Mouse (Mus musculus) myocyte (in vitro differentiated cells): ENCODE measurements around the gene Jmjd6. TPM values are rescaled to one million over a fixed set of nuclear protein-coding genes. Genes with fewer than 3 reads are reported as not detected.

ENCODE experiments used
- H3K27me3 ChIP-seq: one replicate; pipeline ENCODE4 v1.6.1; 2011; ENCODE audit not compliant: control insufficient read depth, insufficient read depth, insufficient read length
- H3K36me3 ChIP-seq: one replicate; pipeline ENCODE4 v1.6.1; 2011; ENCODE audit not compliant: control insufficient read depth, insufficient read depth
- H3K4me2 ChIP-seq: one replicate; pipeline ENCODE4 v1.6.1; 2011; ENCODE audit warnings: low read depth, control low read depth
- H3K4me3 ChIP-seq: one replicate; pipeline ENCODE4 v1.5.1; 2011; ENCODE audit warnings: mild to moderate bottlenecking, control low read depth, moderate library complexity
- H3K79me2 ChIP-seq: one replicate; pipeline ENCODE4 v1.6.1; 2011; ENCODE audit not compliant: control insufficient read depth, insufficient read depth
- H3ac ChIP-seq: one replicate; pipeline ENCODE4 v1.6.1; 2011; ENCODE audit not compliant: control insufficient read depth, insufficient read length
- CEBPB ChIP-seq: IDR thresholded peaks from 2 replicates; pipeline ENCODE4 v1.6.1; 2011; ENCODE audit warnings: mild to moderate bottlenecking, moderate library complexity; ENCODE audit not compliant: poor library complexity, insufficient read depth, severe bottlenecking
- E2F4 ChIP-seq: IDR thresholded peaks from one replicate; pipeline ENCODE4 v1.6.1; 2011; ENCODE audit warnings: mild to moderate bottlenecking, control low read depth, moderate library complexity; ENCODE audit not compliant: insufficient read depth
- MAX ChIP-seq: IDR thresholded peaks from one replicate; pipeline ENCODE4 v1.6.1; 2011; ENCODE audit warnings: low read depth, mild to moderate bottlenecking, control low read depth
- MYOD1 ChIP-seq, 3 experiments: IDR thresholded peaks; one replicate each; pipeline ENCODE4 v1.6.1; 2011; ENCODE audit warnings: control low read depth in 2 of 3, low read depth in 2 of 3, mild to moderate bottlenecking in 2 of 3, moderate library complexity in 1 of 3; ENCODE audit not compliant: insufficient read length in 2 of 3, control insufficient read depth in 1 of 3
- MYOG ChIP-seq, 3 experiments: IDR thresholded peaks; one replicate each; pipeline ENCODE4 v1.6.1; 2011; ENCODE audit warnings: control low read depth in 2 of 3, low read depth in 2 of 3, mild to moderate bottlenecking in 2 of 3; ENCODE audit not compliant: insufficient read length in 2 of 3, control insufficient read depth in 1 of 3, insufficient read depth in 1 of 3
- POLR2A ChIP-seq: IDR thresholded peaks from one replicate; pipeline ENCODE4 v1.6.1; 2011; ENCODE audit warnings: low read depth, mild to moderate bottlenecking, control low read depth, moderate library complexity; ENCODE audit not compliant: insufficient read length
- POLR2AphosphoS2 ChIP-seq: IDR thresholded peaks from one replicate; pipeline ENCODE4 v1.6.1; 2011; ENCODE audit warnings: low read depth, control low read depth; ENCODE audit not compliant: insufficient read length
- REST ChIP-seq: IDR thresholded peaks from one replicate; pipeline ENCODE4 v1.6.1; 2011; ENCODE audit warnings: mild to moderate bottlenecking, control low read depth, moderate library complexity; ENCODE audit not compliant: insufficient read depth, insufficient read length
- SRF ChIP-seq: IDR thresholded peaks from one replicate; pipeline ENCODE4 v1.6.1; 2011; ENCODE audit warnings: low read depth; ENCODE audit not compliant: control insufficient read depth, insufficient read length
- TCF12 ChIP-seq: IDR thresholded peaks from one replicate; pipeline ENCODE4 v1.6.1; 2011; ENCODE audit warnings: mild to moderate bottlenecking, control low read depth; ENCODE audit not compliant: poor library complexity, insufficient read depth, severe bottlenecking
- TCF3 ChIP-seq: IDR thresholded peaks from one replicate; pipeline ENCODE4 v1.6.1; 2011; ENCODE audit warnings: low read depth, control low read depth; ENCODE audit not compliant: insufficient read length
- USF1 ChIP-seq: IDR thresholded peaks from one replicate; pipeline ENCODE4 v1.6.1; 2011; ENCODE audit warnings: low read depth, mild to moderate bottlenecking, control low read depth, moderate library complexity
- polyA plus RNA-seq: library from polyadenylated mRNA; unstranded; fragments of >200 nt; fragmentation: generic; extraction: Trizol; gene quantifications from one replicate; pipeline ENCODE4 v1.2.1, GENCODE M21; 2012; ENCODE audit warnings: missing spikeins

Gene Jmjd6
- polyA plus RNA-seq, 1 experiment: 55.1 TPM

- TF ChIP-seq SRF: peak; percentile 8
- no peak for TF ChIP-seq REST
- TF ChIP-seq CEBPB: no peak
- no peak for TF ChIP-seq TCF12
- TF ChIP-seq POLR2A: no peak
- no peak for TF ChIP-seq POLR2AphosphoS2
- no peak for TF ChIP-seq MAX
- no peak for TF ChIP-seq MYOG (IDR thresholded peaks at IDR 0.05; ENCODE audit: control insufficient read depth in 1 of 3, insufficient read depth in 1 of 3, insufficient read length in 2 of 3, low read depth in 2 of 3)
- TF ChIP-seq TCF3: no peak
- TF ChIP-seq MYOD1 (IDR thresholded peaks at IDR 0.05; ENCODE audit: control insufficient read depth in 1 of 3, insufficient read length in 2 of 3, low read depth in 2 of 3): peak in 2 of 3 experiments; percentile 12 to 52
- no peak for TF ChIP-seq E2F4
- TF ChIP-seq USF1: no peak
- peaks cover 11% of the 10 kb centered on the region for H3K36me3 ChIP-seq
- no peak overlapping the region for H3ac ChIP-seq
- H3K27me3 ChIP-seq: no peaks in the 10 kb centered on the region
- no peak overlapping the region for H3K4me3 ChIP-seq
- H3K79me2 ChIP-seq: peaks cover 39% of the 10 kb centered on the region
- peak overlapping the region; percentile 70 for H3K4me2 ChIP-seq
These were observed 29.0 kb downstream of the Jmjd6 start for GRCm38 (mm10) chr11:116814076-116814883.

DNA sequence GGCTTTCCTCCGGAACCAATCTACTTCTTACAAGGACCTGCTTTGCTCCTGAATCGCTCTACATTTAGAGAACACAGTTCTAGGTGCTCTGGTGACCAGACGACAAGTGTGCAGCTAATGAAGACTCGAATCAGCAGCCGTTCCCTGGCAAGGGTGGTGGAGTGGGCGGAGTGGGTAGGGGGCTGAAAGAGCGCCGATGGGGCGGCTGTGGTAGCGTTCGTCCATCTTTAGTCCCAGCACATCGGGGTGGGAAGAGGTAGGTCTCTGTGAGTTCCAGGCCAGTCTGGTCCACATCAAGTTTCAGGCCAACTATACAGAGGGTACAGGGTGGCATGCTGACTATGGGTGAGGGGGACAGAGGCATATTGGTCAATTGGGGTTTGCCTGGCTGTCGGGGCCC lies 29.6 kb downstream of the Jmjd6 start:
- peaks cover 11% of the 10 kb centered on the region for H3K36me3 ChIP-seq

GRCm38 (mm10) chr11:116812793-116813529 lies 30.3 kb downstream of the Jmjd6 start:
- peaks cover 26% of the 10 kb centered on the region for H3K79me2 ChIP-seq
- no peak overlapping the region for H3K4me2 ChIP-seq
- H3K27me3 ChIP-seq: no peaks in the 10 kb centered on the region
- peaks cover 11% of the 10 kb centered on the region for H3K36me3 ChIP-seq
- H3K4me3 ChIP-seq: no peak overlapping the region
- no peak overlapping the region for H3ac ChIP-seq
- TF ChIP-seq E2F4 (no peak), REST (no peak), CEBPB (no peak), SRF (no peak), MYOD1 (IDR thresholded peaks at IDR 0.05; ENCODE audit: control insufficient read depth in 1 of 3, insufficient read length in 2 of 3, low read depth in 2 of 3) (no peak), MAX (no peak), TCF12 (no peak), MYOG (IDR thresholded peaks at IDR 0.05; ENCODE audit: control insufficient read depth in 1 of 3, insufficient read depth in 1 of 3, insufficient read length in 2 of 3, low read depth in 2 of 3) (no peak), POLR2AphosphoS2 (no peak), TCF3 (no peak)

More for the DNA sequence above, 29.6 kb downstream of the Jmjd6 start:
- Histone ChIP-seq H3K27me3 (no peaks in the 10 kb centered on the region), H3ac (no peak overlapping the region), H3K4me3 (no peak overlapping the region), H3K79me2 (peaks cover 32% of the 10 kb centered on the region), H3K4me2 (peak overlapping the region; percentile 16)
- TF ChIP-seq TCF12 (no peak), MAX (no peak), POLR2AphosphoS2 (no peak), CEBPB (no peak), E2F4 (no peak), POLR2A (no peak), MYOG (IDR thresholded peaks at IDR 0.05; ENCODE audit: control insufficient read depth in 1 of 3, insufficient read depth in 1 of 3, insufficient read length in 2 of 3, low read depth in 2 of 3) (no peak), REST (no peak), MYOD1 (IDR thresholded peaks at IDR 0.05; ENCODE audit: control insufficient read depth in 1 of 3, insufficient read length in 2 of 3, low read depth in 2 of 3) (no peak), TCF3 (no peak), USF1 (no peak), SRF (no peak)

DNA sequence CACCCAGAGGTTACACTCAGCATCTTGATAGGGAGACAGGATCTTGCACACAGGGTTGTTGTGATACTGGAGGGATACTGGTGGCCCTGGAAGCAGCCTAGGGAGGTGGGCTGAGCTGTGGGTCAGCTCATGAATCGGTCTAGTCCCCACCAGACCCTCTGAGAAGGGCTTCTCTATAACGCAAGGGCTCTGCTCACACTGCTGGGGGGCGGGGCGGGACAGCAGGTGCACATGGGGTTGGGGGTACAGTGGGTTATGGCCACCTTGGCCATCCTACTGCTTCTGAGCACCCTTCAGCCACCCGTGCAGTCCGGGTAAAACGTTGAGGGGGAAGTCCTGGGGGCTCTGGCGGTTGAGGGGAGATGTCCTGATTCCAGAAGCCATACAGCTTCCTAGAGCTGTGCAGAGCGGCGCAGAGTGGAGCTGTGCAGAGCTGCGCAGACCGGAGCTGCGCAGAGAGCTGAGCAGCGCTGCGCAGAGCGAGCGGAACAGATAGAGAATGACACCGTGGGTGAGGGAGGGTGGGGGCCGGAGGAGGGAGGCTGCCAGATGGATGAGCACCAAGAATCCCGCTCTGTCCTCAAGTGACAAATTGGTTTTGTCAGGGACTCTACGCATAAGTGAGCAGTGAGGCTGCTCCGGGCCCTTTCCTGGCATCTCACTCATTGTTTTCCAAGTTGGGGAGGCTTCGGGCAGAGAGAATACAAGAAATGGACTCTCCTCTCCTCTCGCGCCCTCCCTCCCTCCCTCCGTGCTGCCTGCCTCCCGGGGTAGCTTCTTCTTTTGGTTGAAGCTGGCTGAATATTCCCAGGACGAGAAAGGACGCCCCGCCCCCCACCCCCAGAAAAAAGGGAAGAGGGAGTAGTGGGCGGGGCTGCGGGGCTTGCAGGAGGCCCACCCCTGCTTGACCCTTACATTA lies 32.0 kb downstream of the Jmjd6 start:
- H3K4me3 ChIP-seq: no peak overlapping the region

More for the DNA sequence above, 32.0 kb downstream of the Jmjd6 start:
- Histone ChIP-seq H3K4me2 (no peak overlapping the region), H3ac (no peak overlapping the region), H3K79me2 (peaks cover 15% of the 10 kb centered on the region), H3K27me3 (no peaks in the 10 kb centered on the region), H3K36me3 (peaks cover 11% of the 10 kb centered on the region)
- TF ChIP-seq POLR2A (no peak), TCF3 (no peak), REST (no peak), E2F4 (no peak), MAX (no peak), POLR2AphosphoS2 (no peak), TCF12 (no peak), MYOD1 (IDR thresholded peaks at IDR 0.05; ENCODE audit: control insufficient read depth in 1 of 3, insufficient read length in 2 of 3, low read depth in 2 of 3) (no peak), USF1 (no peak), SRF (no peak), CEBPB (no peak), MYOG (IDR thresholded peaks at IDR 0.05; ENCODE audit: control insufficient read depth in 1 of 3, insufficient read depth in 1 of 3, insufficient read length in 2 of 3, low read depth in 2 of 3) (no peak)
